Mouse (Mus musculus): ENCODE measurements at regions not wholly inside any gene's neighbourhood (a gene's known extent, or its start where the extent isn't known, plus 50 kb on each side); places are given as distances from the start of the nearest gene placed in this dataset.

- no peak for DNase-seq (ENCODE audit: low spot score in 2 of 2)
- intact Hi-C loops (cut with DNase I), result no loop called here
Measured at GRCm38 (mm10) chr4:47842128-47842656, 202.8 kb upstream of the Nr4a3 start.

- no peak for DNase-seq (ENCODE audit: low spot score in 2 of 2)
- intact Hi-C loops (cut with DNase I), result no loop called here
Measured at GRCm38 (mm10) chr4:47845239-47845638, 199.7 kb upstream of the Nr4a3 start.

GRCm38 (mm10) chr4:47846389-47847318, 198.3 kb upstream of the Nr4a3 start:
- DNase-seq (ENCODE audit: low spot score in 2 of 2), result no peak
- intact Hi-C loops (cut with DNase I), result no loop called here

- intact Hi-C loops (cut with DNase I), result no loop called here
- no peak for DNase-seq (ENCODE audit: low spot score in 2 of 2)
Measured at GRCm38 (mm10) chr4:47861151-47861550, 183.8 kb upstream of the Nr4a3 start.

GRCm38 (mm10) chr4:47870010-47870637, 174.8 kb upstream of the Nr4a3 start:
- DNase-seq (ENCODE audit: low spot score in 2 of 2), result no peak
- intact Hi-C loops (cut with DNase I), result loop anchor here (10.0 kb wide), 1 partner anchor 175 kb away; the partner anchor contains the start of gene Nr4a3

- no peak for DNase-seq (ENCODE audit: low spot score in 2 of 2)
- intact Hi-C loops (cut with DNase I), result loop anchor here (10.0 kb wide), 1 partner anchor 174 kb away; the partner anchor contains the start of gene Nr4a3
Measured at GRCm38 (mm10) chr4:47870638-47871019, 174.3 kb upstream of the Nr4a3 start.

- intact Hi-C loops (cut with DNase I), result no loop called here
- peak; percentile 26 to 34 for DNase-seq (ENCODE audit: low spot score in 2 of 2)
Measured at GRCm38 (mm10) chr4:47881560-47881959, 163.4 kb upstream of the Nr4a3 start.

- intact Hi-C loops (cut with DNase I), result no loop called here
- DNase-seq (ENCODE audit: low spot score in 2 of 2), result no peak
Measured at GRCm38 (mm10) chr4:47882076-47882475, 162.9 kb upstream of the Nr4a3 start.

GRCm38 (mm10) chr4:47899579-47899978, 145.4 kb upstream of the Nr4a3 start:
- intact Hi-C loops (cut with DNase I), result no loop called here
- DNase-seq (ENCODE audit: low spot score in 2 of 2), result no peak

- no peak for DNase-seq (ENCODE audit: low spot score in 2 of 2)
- intact Hi-C loops (cut with DNase I), result no loop called here
Measured at GRCm38 (mm10) chr4:47902749-47903148, 142.2 kb upstream of the Nr4a3 start.

GRCm38 (mm10) chr4:47912259-47912658, 132.7 kb upstream of the Nr4a3 start:
- intact Hi-C loops (cut with DNase I), result no loop called here
- no peak for DNase-seq (ENCODE audit: low spot score in 2 of 2)

GRCm38 (mm10) chr4:47919576-47919975, 125.4 kb upstream of the Nr4a3 start:
- peak in 1 of 2 experiments; percentile 23 for DNase-seq (ENCODE audit: low spot score in 2 of 2)
- intact Hi-C loops (cut with DNase I), result no loop called here

GRCm38 (mm10) chr4:47931464-47931863, 113.5 kb upstream of the Nr4a3 start:
- intact Hi-C loops (cut with DNase I), result no loop called here

GRCm38 (mm10) chr4:47933526-47933925, 111.4 kb upstream of the Nr4a3 start:
- intact Hi-C loops (cut with DNase I), result no loop called here
- DNase-seq (ENCODE audit: low spot score in 2 of 2), result no peak

More at GRCm38 (mm10) chr4:47931464-47931863, 113.5 kb upstream of the Nr4a3 start:
- DNase-seq (ENCODE audit: low spot score in 2 of 2), result no peak

- intact Hi-C loops (cut with DNase I), result no loop called here
- DNase-seq (ENCODE audit: low spot score in 2 of 2), result no peak
Measured at GRCm38 (mm10) chr4:47935547-47935946, 109.4 kb upstream of the Nr4a3 start.

- intact Hi-C loops (cut with DNase I), result no loop called here
- no peak for DNase-seq (ENCODE audit: low spot score in 2 of 2)
Measured at GRCm38 (mm10) chr4:47936470-47937125, 108.4 kb upstream of the Nr4a3 start.

- peak in 1 of 2 experiments; percentile 24 for DNase-seq (ENCODE audit: low spot score in 2 of 2)
- intact Hi-C loops (cut with DNase I), result loop anchor here (5.0 kb wide), 1 partner anchor 94 kb away; no protein-coding TSS in a partner anchor
Measured at GRCm38 (mm10) chr4:47947869-47948573, 96.9 kb upstream of the Nr4a3 start.

GRCm38 (mm10) chr4:47948789-47949188, 96.2 kb upstream of the Nr4a3 start:
- DNase-seq (ENCODE audit: low spot score in 2 of 2), result no peak
- intact Hi-C loops (cut with DNase I), result loop anchor here (5.0 kb wide), 1 partner anchor 94 kb away; no protein-coding TSS in a partner anchor

Data from left cerebral cortex, postnatal 14 days (tissue).